Mouse (Mus musculus): ENCODE measurements around the gene Defb22.

The Defb22 gene

DNA sequence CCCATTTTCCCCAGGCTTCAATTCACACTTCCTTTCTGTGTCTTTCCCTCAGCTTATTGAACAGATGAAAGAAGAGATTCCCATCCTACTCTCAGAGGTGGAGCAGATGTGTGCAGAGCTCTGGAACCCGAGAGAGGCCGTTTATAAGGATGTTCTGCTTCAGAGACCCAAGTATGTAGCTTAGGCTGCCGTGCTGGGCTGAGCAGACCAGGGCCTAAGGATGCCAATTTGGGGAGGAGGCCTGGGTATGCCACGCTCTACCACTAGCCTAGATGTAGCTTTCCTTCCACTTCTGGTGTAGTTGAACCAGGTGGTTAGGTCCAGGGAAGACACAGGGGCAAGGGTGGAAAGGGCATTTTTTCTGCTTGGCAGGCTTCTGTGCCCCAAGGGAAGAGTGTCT is 47.6 kb downstream of the Defb22 start:
- DNase-seq (ENCODE audit: low read depth in 1 of 2, low spot score in 2 of 2) = no peak

DNA sequence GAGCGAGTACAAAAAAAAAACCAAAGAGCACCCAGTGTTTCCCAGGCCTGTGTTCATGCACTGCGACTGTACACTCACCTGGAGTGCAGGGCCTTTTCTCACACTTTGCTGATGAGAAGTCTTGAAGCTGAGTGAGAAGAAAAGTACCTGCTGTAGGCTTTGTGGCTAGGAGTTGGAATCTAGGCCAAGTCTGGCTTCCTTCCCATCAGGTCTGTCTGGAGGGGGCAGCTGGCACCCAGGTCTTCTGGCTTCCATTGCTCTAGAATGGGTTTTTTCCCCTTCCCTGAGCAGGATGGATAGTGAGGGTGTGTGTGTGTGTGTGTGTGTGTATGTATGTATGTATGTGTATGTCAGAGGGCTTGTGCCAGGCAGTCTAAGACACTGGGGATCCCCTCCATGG is 50.1 kb downstream of the Defb22 start:
- no peak for DNase-seq (ENCODE audit: low read depth in 1 of 2, low spot score in 2 of 2)

DNA sequence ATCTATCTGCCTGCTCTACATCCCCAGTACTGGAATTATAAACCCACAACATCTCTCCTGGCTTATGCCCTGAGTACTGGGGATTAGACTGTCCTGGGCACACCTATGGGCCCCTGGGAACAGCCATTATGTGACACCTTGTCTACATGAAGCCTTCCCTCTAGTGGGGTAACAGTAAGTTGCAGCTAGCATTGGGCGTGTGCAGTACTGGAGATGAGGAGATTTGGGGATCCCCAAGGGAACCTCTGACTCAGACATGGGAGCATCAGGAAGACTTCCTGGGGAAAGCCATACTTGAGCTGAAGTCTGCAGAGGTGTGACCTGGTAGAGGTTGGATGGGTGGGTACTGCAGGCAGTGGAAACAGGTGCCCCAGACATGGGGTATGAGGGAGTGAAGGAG is 51.0 kb downstream of the Defb22 start:
- no peak for DNase-seq (ENCODE audit: low read depth in 1 of 2, low spot score in 2 of 2)

DNA sequence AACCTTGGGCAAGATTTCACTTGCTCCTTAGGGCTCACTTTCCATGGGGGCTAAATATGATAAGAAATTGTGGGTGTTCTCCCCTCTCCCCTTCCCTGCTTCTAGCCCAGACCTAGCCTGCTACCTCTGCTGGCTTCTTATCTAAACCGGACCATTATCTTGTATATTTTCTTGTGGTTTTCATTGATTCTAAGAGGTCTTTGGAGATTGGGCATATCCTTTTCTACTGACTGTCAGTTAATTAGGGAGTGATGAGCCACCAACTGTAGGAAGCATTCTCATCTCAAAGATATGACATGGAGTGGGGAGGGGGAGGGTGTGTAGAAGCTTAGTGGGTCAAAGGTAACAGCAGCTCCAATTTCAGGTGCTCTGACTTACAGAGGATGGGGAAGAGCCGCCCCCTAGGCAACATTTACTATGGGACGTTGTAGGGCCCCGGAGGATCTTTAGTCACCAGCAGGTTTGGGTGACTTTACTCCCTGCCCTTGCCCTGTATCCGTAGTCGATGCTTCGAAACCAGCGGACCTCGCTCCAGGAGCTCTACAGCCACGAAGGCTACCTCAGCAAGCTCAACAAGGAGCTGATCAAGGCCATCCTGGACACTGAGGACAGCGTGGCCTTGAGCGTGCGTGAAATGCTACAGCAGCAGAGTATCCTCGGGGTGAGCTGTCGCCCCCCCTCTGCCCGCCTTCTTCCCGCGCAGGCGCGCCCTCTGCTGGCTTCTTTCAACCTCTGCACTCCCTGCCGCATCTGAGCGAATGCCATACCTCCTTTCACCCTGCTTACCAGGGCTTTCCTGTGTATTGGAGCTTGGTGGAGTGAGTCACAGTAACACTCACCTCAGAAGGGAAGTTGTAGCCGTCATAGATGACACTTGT is 52.7 kb downstream of the Defb22 start:
- peak in 1 of 2 experiments; percentile 53 for DNase-seq (ENCODE audit: low read depth in 1 of 2, low spot score in 2 of 2)

DNA sequence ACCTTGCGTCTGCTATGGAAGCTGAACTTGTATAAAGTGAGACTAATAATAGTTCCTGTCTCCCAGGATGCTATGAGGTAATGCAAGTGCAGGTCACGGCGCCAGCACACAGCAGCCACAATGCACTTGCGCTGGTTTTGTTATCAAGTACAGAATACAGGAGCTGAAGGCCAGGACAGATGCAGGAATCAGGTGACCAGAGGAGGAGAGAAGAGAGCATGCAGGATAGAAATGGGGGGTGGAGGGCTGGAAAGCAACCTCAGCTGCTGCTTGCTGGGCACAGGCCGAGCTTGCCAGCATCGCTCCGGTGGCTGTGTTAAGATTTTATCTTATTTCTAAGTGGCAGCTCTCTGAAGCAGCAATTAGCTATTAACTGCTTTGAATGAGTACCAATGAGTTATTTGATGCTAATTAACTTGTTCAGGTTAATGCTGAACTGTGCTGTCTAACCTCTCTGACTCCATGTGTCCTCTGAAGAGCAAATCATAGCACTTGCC is 53.5 kb downstream of the Defb22 start:
- no peak for DNase-seq (ENCODE audit: low read depth in 1 of 2, low spot score in 2 of 2)

Data from monocyte, adult 2 months (primary cell).